Mouse (Mus musculus) c-Kit-positive CD71-positive TER-119-negative erythroid progenitor cells, embryonic 14.5 days (primary cell): Measurements from ENCODE around the gene Unc80.

Experiments
- DNase-seq: peaks from one replicate; pipeline ENCODE4 v3.0.0-alpha.2; 2013; ENCODE audit warnings: low read depth

Unc80 gene

DNA sequence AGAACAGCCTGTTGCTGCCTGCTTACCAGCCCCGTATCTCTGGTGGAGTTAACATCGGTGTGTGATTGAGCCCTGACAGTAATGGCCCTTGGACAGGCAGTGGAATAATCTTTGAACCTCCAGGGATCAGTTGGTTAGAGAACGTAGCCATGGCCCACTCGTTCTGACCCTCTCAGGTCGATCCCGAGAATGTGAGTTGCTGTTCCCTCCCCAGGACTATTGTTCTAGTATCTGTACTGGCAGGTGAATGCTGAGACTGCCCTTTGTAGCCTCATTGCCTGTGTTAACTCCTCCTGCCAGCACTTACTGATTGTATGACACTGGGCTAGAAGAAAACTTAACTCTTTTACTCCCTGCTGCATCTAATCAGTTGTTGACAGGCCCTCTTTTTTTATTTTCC, 236.4 kb downstream of the Unc80 start:
- DNase-seq, result no peak

DNA sequence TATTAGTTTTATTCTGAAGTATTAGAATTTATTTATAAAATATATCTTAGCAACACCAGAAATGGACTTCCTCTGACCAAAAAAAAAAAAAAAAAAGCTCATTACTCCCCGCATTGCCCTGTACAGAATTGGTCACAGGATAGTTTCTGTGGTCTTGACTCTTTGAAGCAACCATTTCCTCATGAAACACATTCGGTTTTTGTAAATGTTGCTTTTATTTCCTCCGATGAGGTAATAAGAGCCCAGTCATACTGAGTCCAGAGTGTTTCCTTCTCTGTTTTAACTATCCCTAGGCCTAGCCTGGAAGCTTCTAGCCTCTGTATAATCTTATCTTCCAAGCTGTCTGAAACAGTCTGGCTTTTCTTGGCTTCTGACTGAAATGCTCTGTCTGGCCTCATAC, 244.7 kb downstream of the Unc80 start:
- DNase-seq, result no peak

GRCm38 (mm10) chr1:66730581-66730980, 262.4 kb downstream of the Unc80 start:
- no peak for DNase-seq
